Mouse (Mus musculus) monocyte, adult 5-6 weeks (primary cell): ENCODE measurements at regions not wholly inside any gene's neighbourhood (a gene's known extent, or its start where the extent isn't known, plus 50 kb on each side); places are given as distances from the start of the nearest gene placed in this dataset.

Source experiments
- ATAC-seq: fragments of 153-309, 156-312 bp; replicated peaks from 2 replicates; pipeline ENCODE4 v1.8.0; 2017; ENCODE audit warnings: mild to moderate bottlenecking; ENCODE audit not compliant: low TSS enrichment, insufficient number of reproducible peaks, severe bottlenecking, poor library complexity, low FRiP score

GRCm38 (mm10) chr13:59323441-59323840 lies 261.6 kb downstream of the Agtpbp1 start:
- no peak for ATAC-seq

GRCm38 (mm10) chr13:59320261-59320660 lies 264.8 kb downstream of the Agtpbp1 start:
- no peak for ATAC-seq

- ATAC-seq, result no peak
Measured at GRCm38 (mm10) chr13:59317458-59318005, 267.5 kb downstream of the Agtpbp1 start.

- ATAC-seq, result no peak
Measured at GRCm38 (mm10) chr13:59315811-59316210, 269.2 kb downstream of the Agtpbp1 start.

- no peak for ATAC-seq
Measured at GRCm38 (mm10) chr13:59314419-59314818, 270.6 kb downstream of the Agtpbp1 start.

GRCm38 (mm10) chr13:59313725-59314330 lies 271.2 kb downstream of the Agtpbp1 start:
- ATAC-seq, result no peak

- no peak for ATAC-seq
Measured at GRCm38 (mm10) chr13:59292905-59293304, 292.1 kb downstream of the Agtpbp1 start.

- 0 out of 2 replicates have a peak, but pooled peaks have one; percentile 22 for ATAC-seq
Measured at GRCm38 (mm10) chr13:59289127-59289526, 295.9 kb downstream of the Agtpbp1 start.

- ATAC-seq, result no peak
Measured at GRCm38 (mm10) chr13:59281199-59281598, 303.8 kb downstream of the Agtpbp1 start.

- no peak for ATAC-seq
Measured at GRCm38 (mm10) chr13:59279136-59279535, 305.9 kb downstream of the Agtpbp1 start.

- ATAC-seq, result no peak
Measured at GRCm38 (mm10) chr13:59271661-59272060, 313.4 kb downstream of the Agtpbp1 start.

GRCm38 (mm10) chr13:59266854-59267253 lies 318.2 kb downstream of the Agtpbp1 start:
- no peak for ATAC-seq

GRCm38 (mm10) chr13:59264126-59264525 lies 320.9 kb downstream of the Agtpbp1 start:
- no peak for ATAC-seq

- ATAC-seq, result no peak
Measured at GRCm38 (mm10) chr13:59261924-59262323, 323.1 kb downstream of the Agtpbp1 start.

- no peak for ATAC-seq
Measured at GRCm38 (mm10) chr13:59255798-59256435, 329.1 kb downstream of the Agtpbp1 start.

GRCm38 (mm10) chr13:59253667-59254558 lies 331.1 kb downstream of the Agtpbp1 start:
- 0 out of 2 replicates have a peak, but pooled peaks have one; percentile 17 for ATAC-seq

- ATAC-seq, result no peak
Measured at GRCm38 (mm10) chr13:59251252-59252006, 333.6 kb downstream of the Agtpbp1 start.

GRCm38 (mm10) chr13:59248411-59248810 lies 336.6 kb downstream of the Agtpbp1 start:
- ATAC-seq, result no peak
